Mouse (Mus musculus) embryo, embryonic 10.5 days (tissue): Measurements from ENCODE around the gene Gm28048.

Source experiments
- DNase-seq: peaks from one replicate; pipeline ENCODE4 v3.0.0-alpha.2; 2015; ENCODE audit warnings: low spot score

Gene Gm28048

DNA sequence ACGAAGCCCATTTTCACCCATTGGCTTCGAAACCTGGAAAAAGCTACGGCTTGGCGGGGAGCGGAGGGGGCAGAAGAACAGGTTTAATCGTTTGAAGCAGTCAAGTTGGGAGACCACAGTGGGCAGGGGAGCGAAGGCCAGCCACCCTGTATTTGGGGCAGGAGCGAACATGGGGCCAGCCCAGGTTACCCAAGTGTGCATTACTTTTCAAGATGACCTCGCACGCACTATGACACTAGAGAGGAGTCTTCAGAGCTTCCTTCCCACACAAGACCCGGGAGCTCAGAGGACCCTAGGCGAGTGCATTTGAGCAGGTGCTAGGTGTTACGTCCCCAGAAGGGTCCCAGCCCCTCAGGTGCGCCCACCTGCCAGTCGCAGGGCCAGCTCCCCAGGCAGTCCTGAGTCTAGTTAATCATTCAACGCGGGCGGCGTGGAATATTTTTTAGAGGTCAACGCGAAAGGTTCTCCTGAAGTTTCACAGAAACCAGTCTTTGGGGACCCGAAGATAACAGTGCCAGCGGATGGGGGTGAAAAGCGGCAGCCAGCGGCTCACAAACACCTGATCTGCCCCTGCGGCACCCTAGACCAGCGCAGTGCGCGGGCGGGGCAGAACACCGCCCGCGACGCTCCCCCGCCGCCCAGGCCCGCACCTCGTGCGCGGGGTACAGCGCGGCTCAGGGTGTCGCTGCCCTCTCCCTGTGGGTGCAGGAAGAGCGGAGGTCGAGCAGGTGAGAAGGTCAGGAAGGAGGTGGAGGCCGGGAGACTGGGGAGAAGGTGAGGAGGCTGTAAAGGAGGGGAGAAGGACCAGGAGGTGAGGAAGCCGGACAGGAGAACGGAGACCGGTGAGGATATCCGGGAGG, 123.2 kb downstream of the Gm28048 start:
- peak; percentile 36 for DNase-seq

DNA sequence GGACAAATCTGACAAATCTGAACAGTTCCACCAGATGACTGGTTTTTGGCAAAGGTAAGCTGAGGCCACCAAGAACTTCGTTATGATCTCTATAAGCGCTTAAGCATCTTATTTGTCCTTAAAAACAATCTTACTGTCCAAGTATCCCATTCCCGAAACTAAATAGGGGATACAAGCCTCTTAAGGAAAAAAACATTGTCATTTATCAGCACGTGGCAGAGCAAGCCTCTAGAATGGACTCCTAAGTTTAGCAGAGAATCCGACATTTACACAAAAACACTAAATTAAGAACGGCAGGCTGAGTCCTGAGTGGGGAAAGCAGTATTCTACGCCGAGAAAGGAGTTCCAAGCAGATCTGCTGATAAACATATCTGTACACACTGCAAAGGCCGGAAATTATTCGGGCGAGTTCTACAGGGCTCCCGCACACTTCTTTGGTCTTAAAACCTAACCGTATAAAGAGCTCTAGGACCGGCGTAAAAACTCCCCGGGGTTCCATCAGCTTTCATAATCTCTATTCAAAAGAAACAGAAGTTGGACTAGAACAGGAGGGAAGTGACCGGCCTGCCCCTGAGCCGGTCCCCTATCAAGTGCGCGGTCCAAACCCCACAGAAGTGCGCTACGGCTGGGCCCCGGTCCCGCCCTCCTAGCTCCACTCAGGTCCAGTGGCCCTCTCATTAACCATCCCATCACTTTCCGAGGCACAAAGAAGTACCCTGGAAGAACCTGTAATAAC, 124.0 kb downstream of the Gm28048 start:
- peak; percentile 40 for DNase-seq

DNA sequence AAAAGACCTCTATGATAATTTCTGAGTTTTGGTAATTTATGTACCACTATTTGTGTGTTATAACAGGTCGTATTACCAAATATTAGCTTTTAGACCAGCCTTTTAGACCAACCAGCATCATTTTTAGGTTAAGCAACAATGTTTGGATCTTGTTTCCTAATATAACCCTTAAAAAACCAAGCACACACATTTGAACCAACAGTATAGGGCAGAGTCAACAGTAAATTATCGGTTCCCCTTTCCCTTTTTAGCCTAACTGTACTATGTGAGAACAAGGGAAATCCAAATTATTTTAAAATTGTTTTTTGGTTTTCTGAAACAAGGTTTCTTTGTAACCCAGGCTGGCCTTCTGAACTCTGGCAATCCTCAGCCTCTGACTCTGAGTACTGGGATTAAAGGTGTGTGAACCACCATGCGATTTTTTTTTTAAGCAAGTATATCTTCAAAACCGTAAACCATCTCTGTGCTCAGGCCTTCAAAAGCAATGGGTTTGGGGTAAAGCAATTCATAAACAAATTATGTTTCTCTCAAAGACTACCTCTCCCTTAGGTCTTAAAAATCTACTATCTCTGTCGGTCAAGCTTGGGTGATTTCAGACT, 124.7 kb downstream of the Gm28048 start:
- DNase-seq, result no peak

DNA sequence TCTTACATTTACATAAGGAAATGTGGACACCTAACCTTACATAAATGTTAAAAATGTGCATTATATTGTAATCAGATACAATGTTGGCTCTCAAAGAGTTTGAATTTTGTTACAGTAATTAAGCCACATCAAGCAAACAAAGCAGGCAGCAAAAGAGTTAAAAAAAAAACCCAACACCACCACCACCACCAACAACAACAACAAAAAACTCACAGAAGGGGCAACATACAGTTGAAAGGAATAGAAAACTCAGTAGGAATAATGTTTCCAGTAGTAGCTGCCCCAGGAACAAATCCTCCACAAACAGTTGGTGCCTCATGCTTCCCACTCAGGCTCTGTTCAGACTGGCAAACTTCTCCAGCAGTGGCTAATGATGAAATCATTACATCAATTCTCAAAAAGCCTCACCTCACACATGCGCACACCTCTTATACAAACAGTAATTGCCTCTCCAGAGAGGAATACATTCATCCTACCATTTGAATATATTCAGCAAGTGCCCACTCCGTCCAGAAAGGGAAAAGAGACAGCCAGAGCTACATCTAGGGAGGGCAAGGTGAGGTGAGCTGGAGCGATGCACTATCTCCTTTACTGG, 125.4 kb downstream of the Gm28048 start:
- DNase-seq, result no peak

DNA sequence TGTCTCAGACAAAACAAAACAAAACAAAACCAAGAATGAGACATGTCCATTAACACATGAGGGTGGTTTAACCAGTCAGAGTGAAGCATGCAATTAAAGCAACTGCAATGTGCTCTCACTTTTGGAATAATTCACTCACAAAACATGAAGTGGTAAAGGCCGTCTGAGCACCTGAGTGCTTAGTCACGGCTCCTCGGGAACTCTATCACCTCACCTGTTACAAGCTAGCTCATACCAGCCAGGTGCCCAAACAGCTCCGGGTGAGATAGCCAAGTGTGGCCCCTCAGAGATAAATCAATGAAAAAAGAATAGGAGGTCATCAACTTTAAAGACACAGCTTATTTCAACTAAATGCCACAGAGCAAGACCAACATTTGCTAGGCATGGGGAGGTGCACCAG, 127.3 kb downstream of the Gm28048 start:
- DNase-seq, result no peak

DNA sequence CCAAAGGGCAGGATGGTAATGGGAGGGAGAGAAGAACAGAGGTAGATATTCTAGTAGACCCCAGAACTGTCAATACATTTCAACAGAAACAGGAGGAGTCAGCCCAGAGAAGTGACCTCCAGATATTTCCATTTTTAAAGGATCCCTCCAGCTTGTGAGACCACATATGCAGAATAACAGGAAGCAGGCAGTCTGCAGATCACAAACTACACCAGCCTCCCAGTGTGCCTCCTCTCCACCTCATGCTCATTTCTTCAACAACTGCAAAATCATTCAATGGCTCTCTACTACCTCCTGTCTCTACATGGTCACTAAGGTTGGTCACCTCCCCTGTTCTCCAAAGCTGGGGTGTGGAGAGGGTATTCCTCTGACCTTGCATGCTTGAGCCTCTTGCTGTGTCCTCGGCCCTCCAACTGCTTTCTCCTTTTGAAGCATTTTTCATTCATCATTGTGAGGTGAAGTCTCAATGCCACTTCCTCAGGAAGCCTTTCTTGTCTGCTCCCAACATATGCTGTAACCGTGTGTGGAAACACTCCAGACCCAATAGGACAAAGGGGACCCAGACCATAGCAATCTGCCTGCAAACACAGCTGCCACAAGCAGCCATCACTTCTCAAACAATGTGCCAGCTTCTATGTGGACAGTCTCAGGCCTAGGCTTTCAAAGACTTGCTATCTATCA, 128.3 kb downstream of the Gm28048 start:
- DNase-seq, result no peak

DNA sequence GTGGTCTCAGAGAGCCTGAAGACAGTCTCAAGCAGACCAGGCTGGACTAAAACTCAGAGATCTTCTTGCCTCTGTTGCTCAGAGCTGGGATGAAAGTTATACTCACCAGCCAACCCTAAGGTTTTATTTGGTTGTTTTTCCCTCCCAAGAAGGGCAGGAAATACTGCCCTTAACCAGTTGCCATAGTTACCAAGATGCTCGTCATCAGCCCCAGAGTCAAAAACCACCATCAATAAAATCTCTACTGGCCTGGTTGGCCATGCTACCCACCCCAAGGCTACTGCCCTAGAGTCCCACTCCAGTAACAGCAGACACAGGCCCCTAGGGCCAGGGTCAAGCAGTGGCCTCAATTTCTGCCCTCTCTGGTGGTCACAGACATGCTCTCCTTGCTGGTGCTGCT, 129.4 kb downstream of the Gm28048 start:
- no peak for DNase-seq

DNA sequence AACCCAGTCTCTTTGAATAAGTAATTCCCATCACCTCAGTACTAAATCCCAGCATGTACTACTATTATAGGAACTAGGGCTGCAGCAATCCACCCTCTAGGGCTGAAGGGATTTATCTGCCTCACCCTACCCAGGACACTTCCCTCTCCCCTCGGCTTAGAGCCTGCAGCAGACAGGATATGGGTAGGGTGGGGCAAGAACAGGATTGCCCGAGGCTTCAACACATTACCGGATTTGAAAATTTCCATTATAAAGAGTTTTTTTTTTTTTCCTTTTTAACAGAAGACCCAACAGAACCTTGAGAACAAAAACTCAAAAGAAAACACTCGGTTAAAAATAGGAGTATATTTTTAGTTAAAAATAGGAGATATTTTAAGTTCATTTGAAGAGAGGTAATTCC, 130.5 kb downstream of the Gm28048 start:
- no peak for DNase-seq

DNA sequence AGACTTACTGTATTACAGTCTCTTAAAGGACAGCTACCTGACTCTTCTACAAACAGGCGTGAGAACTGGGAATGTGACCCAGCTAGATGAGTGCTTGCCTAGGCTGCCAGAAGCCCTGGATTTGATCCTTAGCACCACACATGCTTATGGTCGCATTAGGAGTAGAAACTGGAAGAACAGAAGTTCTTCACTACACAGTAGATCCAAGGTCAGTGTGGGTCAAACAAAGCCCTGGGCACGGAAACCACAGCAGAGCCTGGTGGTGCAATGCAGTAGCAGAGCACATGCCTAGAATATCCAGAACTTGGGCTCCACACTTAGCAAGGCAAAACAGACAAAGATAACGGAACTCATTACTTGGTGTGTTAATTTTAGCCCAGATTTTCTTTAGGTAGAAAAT, 131.8 kb downstream of the Gm28048 start:
- DNase-seq, result no peak

DNA sequence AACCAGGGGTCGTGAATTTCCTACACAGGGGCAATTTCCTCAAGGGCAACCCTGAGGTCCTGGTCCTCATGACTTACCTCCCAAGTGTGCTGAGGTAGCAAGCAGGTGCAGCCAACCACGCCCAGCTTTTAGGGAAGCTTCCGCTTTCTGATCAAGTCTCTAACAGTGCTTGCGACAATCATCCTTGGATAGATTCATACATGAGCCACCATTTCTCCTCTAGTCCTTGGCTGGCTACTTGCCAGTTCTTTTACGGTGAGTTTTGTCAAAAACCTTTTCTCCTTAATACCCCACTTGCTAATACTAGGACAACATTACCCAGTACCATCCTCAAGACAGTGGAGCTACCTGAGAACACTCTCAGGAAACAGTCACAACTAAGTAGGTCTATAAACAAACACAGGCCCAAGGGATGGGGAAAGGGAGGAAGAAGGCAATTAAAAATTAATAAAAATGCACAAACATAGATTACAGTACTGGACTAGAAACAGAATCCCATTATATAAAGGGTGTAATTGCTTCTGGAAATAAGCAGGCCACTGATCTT, 133.2 kb downstream of the Gm28048 start:
- no peak for DNase-seq

DNA sequence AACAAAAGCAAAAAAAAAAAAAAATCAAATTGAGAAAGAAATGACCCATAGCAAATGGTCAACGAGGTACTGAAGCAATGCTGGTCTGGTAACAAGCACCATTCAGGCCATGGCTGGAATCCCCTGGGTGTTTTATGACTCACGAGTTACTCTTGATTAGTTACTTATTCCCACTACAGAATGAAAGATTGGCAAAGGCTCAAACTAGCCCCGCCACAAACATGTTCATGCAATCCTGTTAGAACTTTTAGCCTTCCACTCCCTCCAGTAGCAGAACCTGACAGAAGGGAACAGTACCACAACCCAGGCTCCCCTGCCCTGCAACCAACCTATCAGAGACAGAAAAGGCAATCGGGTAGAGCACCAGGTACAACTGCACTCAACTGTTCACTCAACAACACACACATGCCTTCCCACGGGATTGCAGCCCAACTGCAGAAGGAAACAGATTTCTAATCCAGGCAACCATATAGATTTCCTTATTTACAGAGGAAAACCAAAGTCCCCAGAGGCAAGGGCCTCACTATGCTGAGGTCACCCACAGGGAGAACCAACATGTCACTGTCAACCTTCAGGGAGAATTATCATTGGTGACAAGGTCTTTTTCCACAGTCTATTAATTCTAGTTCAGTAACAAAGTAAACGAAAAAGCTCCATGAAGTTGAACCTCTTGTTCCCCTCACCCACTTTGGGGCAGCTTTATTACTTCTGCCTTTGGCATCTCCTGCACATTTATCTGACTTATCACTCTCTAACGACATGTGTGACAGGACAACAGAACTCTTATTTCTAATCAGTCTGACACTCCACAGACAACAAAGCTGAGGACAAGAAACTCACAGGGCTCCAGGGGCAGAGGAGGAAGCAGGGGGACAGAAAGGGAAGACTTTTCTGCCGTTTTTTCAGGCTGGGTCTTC, 133.9 kb downstream of the Gm28048 start:
- DNase-seq, result no peak

DNA sequence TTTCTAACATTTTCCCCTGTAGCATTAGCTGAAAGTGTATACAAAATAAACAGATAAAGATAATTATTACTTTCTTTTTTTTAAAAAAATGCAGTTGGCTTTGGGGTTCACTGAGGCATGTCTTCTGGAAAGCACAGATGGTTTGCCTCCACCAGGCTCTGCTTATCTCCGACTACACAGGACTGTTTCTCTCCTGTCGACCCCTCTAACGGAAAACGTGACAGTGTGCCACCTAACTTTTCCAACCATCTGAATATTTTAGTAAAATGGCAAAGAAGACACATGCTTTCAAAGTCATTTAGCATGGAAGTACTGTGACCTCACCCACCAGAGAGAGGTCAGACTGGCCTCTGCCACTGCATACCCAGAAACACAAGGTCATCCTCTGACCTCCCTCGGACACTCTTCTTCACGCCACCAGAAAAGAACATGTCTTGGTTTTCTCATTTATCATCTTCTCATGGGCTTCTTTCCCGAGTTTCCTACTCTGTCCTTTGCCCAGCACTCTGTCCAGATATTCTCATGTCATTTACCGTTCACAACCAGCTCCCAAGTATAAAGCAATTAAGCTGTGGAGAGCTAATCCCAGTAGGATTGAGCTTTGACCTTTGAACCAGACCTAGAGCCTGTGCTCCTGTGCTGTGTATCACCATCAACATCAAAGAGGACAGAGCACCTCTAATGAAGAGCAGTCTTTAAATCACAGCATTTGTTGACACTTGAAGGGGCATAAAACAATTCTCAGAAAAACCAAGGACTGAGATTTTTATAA, 134.7 kb downstream of the Gm28048 start:
- DNase-seq, result no peak

DNA sequence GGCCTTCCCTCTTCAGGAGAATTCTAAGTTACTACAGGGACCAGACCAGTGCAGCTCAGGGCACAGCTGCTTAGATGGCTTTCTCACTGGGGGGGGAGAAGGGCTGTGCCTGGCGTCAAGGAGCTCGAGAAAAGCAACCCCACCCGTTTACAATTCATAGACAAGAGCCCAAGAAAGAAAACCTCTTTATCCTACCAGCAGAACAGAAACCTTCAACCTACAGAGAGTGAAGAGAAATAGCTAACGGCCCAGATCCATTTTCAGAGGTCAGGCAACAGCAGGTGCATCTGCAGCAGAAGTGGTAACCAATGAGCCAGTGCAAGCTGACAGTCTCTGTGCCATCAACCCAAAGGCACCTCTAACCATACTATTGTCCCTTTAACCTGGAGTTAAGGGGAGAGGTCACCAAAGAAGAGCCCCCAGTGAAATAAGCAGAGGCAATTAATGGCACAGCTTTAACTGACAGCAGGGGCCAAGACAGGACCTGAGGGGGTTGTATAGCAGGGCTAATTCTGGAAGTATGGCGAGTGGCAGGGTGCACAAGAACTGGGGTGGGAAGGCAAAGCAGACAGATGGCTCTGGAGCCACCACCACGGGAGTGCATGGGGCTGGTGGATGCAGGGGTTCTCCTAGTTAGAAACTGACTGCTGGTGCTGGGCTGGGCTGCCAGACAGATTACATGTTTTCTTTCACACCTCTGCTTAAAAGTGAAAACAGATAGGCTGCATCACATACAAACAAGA, 135.6 kb downstream of the Gm28048 start:
- no peak for DNase-seq

DNA sequence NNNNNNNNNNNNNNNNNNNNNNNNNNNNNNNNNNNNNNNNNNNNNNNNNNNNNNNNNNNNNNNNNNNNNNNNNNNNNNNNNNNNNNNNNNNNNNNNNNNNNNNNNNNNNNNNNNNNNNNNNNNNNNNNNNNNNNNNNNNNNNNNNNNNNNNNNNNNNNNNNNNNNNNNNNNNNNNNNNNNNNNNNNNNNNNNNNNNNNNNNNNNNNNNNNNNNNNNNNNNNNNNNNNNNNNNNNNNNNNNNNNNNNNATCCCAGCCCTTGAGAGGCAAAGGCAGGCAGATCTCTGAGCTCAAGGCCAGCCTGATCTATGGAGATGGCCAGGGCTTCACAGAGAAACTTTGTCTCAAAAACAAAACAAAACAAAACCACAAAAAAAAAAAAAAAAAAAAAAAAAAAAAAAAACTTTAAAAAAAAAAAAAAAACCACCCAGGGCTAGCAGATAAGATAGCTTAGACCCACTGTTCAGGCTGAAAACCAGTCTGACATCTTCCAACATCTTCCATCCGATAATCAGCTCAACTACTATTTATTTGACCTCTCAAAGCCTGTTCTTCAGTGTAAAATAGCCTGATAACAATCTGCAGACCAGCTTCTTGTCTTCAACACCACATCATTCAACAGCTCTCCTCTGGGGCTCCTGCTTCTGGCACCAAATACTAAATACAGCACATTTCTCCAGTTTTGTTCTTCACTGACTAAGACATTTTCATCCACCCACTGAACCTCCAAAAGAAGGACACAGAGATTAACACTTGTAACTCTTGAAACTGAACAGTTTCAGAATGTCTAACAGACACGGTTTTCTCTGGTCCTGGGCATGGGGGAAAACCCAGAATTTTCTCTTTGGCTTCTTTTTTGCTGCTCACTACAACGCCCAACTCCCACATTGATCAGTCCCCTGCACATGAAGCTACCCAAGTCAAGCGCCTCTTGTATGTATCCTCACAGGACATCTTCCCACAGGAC, 136.9 kb downstream of the Gm28048 start:
- DNase-seq, result no peak

DNA sequence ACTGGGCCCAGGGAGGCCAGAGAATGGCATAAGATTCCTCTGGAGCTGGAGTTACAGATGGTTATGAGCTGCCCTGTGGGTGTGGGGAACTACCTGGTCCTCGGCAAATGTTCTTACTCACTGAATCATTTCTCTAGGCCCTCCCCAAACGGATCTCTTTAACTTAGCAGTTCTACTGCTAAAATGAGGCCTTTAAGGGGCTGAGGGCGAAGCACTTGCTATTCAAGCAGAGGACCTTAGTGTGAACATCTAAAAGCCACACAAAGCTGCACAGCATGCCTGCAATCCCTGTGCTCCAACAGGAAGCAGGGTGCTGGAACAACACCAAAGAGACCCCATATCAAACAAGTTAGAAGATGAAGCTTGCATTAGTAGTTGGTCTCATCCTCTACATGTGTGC, 142.4 kb downstream of the Gm28048 start:
- no peak for DNase-seq

DNA sequence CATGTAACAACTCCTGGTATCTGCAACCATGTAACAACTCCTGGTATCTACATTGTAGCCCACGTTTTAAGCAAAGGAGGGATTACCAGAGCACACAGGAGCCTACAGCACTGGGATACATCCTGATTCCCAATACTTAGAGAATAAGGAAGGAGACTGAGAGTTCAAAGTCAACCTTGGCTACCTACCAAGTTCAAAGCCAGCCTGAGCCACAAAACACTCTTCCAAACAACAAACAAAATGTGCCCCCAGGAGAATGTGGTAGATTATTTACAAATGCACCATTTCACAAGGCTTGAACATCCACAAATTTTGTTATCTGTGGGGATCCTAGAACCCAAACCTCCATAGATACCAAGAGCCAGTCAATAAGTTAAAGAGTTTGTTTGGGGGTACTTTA, 143.5 kb downstream of the Gm28048 start:
- no peak for DNase-seq

DNA sequence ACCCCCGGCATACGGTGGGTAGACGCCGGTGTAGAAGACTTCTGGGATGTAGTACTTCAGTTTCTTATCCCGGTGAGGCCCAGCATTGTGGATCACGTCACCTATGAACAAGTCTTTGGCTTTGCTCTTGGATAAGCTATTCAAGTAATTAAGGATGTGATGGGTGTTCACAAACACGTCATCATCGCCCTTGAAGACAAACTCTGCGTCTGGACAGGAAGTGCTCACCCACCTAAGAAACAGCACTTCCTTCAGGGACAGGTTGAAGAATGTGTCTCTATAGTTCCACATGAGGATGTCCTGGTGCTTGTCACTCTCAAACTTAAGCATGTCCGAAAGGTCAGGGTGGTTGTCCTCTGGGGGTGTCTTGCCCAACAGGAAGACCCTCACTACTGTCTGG, 145.6 kb downstream of the Gm28048 start:
- no peak for DNase-seq

DNA sequence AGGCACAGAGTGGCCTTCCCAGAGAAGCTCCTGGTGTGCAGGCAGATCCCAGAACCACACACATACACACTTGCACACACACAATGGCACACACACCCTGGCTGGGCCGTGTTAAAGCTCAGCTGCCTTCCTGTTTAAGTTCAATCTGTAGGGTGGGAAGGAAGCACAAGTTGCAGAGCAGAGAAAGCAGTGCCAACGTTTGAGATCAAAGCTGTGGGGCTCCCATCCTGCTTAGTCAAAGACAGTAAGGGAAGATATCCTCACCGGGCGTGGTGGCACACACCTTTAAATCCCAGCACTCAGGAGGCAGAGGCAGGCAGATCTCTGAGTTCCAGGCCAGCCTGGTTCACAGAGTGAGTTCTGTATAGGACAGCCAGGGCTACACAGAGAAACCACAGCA, 149.3 kb downstream of the Gm28048 start:
- no peak for DNase-seq
